Mouse (Mus musculus) midbrain, embryonic 13.5 days (tissue): ENCODE measurements around the gene Stum. TPM values are rescaled to one million over a fixed set of nuclear protein-coding genes. Genes with fewer than 3 reads are reported as not detected.
A peak's percentile ranks its signal among the peaks of the same experiment; 100 is the strongest.

Source experiments
- ATAC-seq: fragments of 200-750 bp; cut with Nextera tagmentation; 2 replicates; pipeline ENCODE4 v1.8.0; 2017; ENCODE audit warnings: mild to moderate bottlenecking, moderate TSS enrichment, moderate library complexity
- H3K27ac ChIP-seq: fragments of 300-500 bp; sonication (generic); 2 replicates; pipeline ENCODE4 v1.5.1; 2015; ENCODE audit warnings: inconsistent platforms, mild to moderate bottlenecking, moderate library complexity
- H3K27me3 ChIP-seq: fragments of 300-500 bp; sonication (generic); 2 replicates; pipeline ENCODE4 v1.6.1; 2015; ENCODE audit warnings: mild to moderate bottlenecking, inconsistent platforms
- H3K36me3 ChIP-seq: fragments of 300-500 bp; sonication (generic); 2 replicates; pipeline ENCODE4 v1.6.1; 2015; ENCODE audit warnings: mild to moderate bottlenecking, inconsistent platforms
- H3K4me1 ChIP-seq: fragments of 300-500 bp; sonication (generic); replicated peaks from 2 replicates; pipeline ENCODE4 v1.6.1; 2015; ENCODE audit warnings: inconsistent platforms
- H3K4me2 ChIP-seq: fragments of 300-500 bp; sonication (generic); replicated peaks from 2 replicates; pipeline ENCODE4 v1.6.1; 2015; ENCODE audit warnings: moderate library complexity, mild to moderate bottlenecking, inconsistent platforms
- H3K4me3 ChIP-seq: fragments of 300-500 bp; sonication (generic); replicated peaks from 2 replicates; pipeline ENCODE4 v1.5.1; 2015; ENCODE audit warnings: mild to moderate bottlenecking, inconsistent platforms
- H3K9ac ChIP-seq: fragments of 300-500 bp; sonication (generic); replicated peaks from 2 replicates; pipeline ENCODE4 v1.6.1; 2015; ENCODE audit warnings: mild to moderate bottlenecking, inconsistent platforms
- H3K9me3 ChIP-seq: fragments of 300-500 bp; sonication (generic); 2 replicates; pipeline ENCODE4 v1.6.1; 2016; ENCODE audit warnings: mild to moderate bottlenecking, inconsistent platforms
- WGBS: fragments of 180-500 bp; shearing (Covaris S2); methylation state at CpG from one replicate; pipeline ENCODE4 v1.1.7; 2015; 5-methylcytosine and 5-hydroxymethylcytosine counted together
- polyA plus RNA-seq: library from polyadenylated mRNA; unstranded; fragments of >200 nt; fragmentation: Nextera tagmentation; extraction: Ambion mirVana; gene quantifications from 2 replicates; pipeline ENCODE4 v1.2.1, GENCODE M21; 2015

The Stum gene
- polyA plus RNA-seq, 1 experiment from 2014 or later: 1.7 TPM

- H3K27ac ChIP-seq: no peak overlapping the region
- H3K27me3 ChIP-seq: no peaks in the 10 kb centered on the region
- H3K4me3 ChIP-seq: no peak overlapping the region
- ATAC-seq: no peak
- no peaks in the 10 kb centered on the region for H3K36me3 ChIP-seq
- 78% methylated on average over 6 of the region's 6 CpGs for WGBS
- H3K9ac ChIP-seq: no peak overlapping the region
- H3K9me3 ChIP-seq: no peaks in the 10 kb centered on the region
- peaks cover 17% of the 10 kb centered on the region for H3K4me1 ChIP-seq
- no peak overlapping the region for H3K4me2 ChIP-seq
These were observed 56.9 kb downstream of the Stum start for GRCm38 (mm10) chr1:180426405-180426804.

- no peak for ATAC-seq
- no peak overlapping the region for H3K4me2 ChIP-seq
- no peaks in the 10 kb centered on the region for H3K36me3 ChIP-seq
- H3K27me3 ChIP-seq: no peaks in the 10 kb centered on the region
- H3K4me3 ChIP-seq: no peak overlapping the region
- no peak overlapping the region for H3K9ac ChIP-seq
- no peak overlapping the region for H3K27ac ChIP-seq
- H3K4me1 ChIP-seq: peaks cover 32% of the 10 kb centered on the region
- WGBS: 90% methylated on average over 3 of the region's 3 CpGs
- no peaks in the 10 kb centered on the region for H3K9me3 ChIP-seq
These were observed 59.4 kb downstream of the Stum start for GRCm38 (mm10) chr1:180423931-180424330.

- Histone ChIP-seq H3K4me2 (no peak overlapping the region), H3K4me1 (peaks cover 31% of the 10 kb centered on the region), H3K36me3 (no peaks in the 10 kb centered on the region), H3K9ac (no peak overlapping the region), H3K4me3 (no peak overlapping the region), H3K27me3 (no peaks in the 10 kb centered on the region), H3K9me3 (no peaks in the 10 kb centered on the region), H3K27ac (no peak overlapping the region)
- 62% methylated on average over 16 of the region's 16 CpGs for WGBS
- ATAC-seq: no peak
These were observed 60.2 kb downstream of the Stum start for GRCm38 (mm10) chr1:180423008-180423639.

GRCm38 (mm10) chr1:180422076-180422828 is 61.1 kb downstream of the Stum start:
- H3K4me2 ChIP-seq: peak overlapping the region; percentile 20; the same call in 1 of the 2 replicates
- WGBS: 29% methylated on average over 11 of the region's 11 CpGs
- no peaks in the 10 kb centered on the region for H3K36me3 ChIP-seq
- no peak overlapping the region for H3K9ac ChIP-seq
- H3K4me1 ChIP-seq: peaks cover 26% of the 10 kb centered on the region
- ATAC-seq: peak; percentile 22
- H3K27me3 ChIP-seq: no peaks in the 10 kb centered on the region
- H3K9me3 ChIP-seq: no peaks in the 10 kb centered on the region
- no peak overlapping the region for H3K27ac ChIP-seq
- H3K4me3 ChIP-seq: no peak overlapping the region

GRCm38 (mm10) chr1:180421165-180421909 is 62.0 kb downstream of the Stum start:
- no peak overlapping the region for H3K27ac ChIP-seq
- ATAC-seq: peak; percentile 51
- no peaks in the 10 kb centered on the region for H3K9me3 ChIP-seq
- no peak overlapping the region for H3K4me3 ChIP-seq
- H3K9ac ChIP-seq: no peak overlapping the region
- H3K4me2 ChIP-seq: peak overlapping the region; percentile 20
- H3K4me1 ChIP-seq: peaks cover 26% of the 10 kb centered on the region
- no peaks in the 10 kb centered on the region for H3K27me3 ChIP-seq
- no peaks in the 10 kb centered on the region for H3K36me3 ChIP-seq
- 54% methylated on average over 25 of the region's 25 CpGs for WGBS

GRCm38 (mm10) chr1:180420496-180421164 is 62.7 kb downstream of the Stum start:
- H3K27me3 ChIP-seq: no peaks in the 10 kb centered on the region
- H3K4me1 ChIP-seq: peaks cover 26% of the 10 kb centered on the region
- H3K36me3 ChIP-seq: no peaks in the 10 kb centered on the region
- H3K27ac ChIP-seq: peak overlapping the region; percentile 8; the same call in 1 of the 2 replicates
- peak; percentile 83 for ATAC-seq
- WGBS: 17% methylated on average over 8 of the region's 8 CpGs
- no peak overlapping the region for H3K4me3 ChIP-seq
- H3K9ac ChIP-seq: no peak overlapping the region
- H3K4me2 ChIP-seq: peak overlapping the region; percentile 20
- no peaks in the 10 kb centered on the region for H3K9me3 ChIP-seq

GRCm38 (mm10) chr1:180419059-180419458 is 64.2 kb downstream of the Stum start:
- H3K4me1 ChIP-seq: peaks cover 26% of the 10 kb centered on the region
- no peak overlapping the region for H3K9ac ChIP-seq
- WGBS: 93% methylated on average over 2 of the region's 2 CpGs
- no peak overlapping the region for H3K4me3 ChIP-seq
- no peak for ATAC-seq
- H3K27me3 ChIP-seq: no peaks in the 10 kb centered on the region
- no peak overlapping the region for H3K27ac ChIP-seq
- H3K36me3 ChIP-seq: no peaks in the 10 kb centered on the region
- no peak overlapping the region for H3K4me2 ChIP-seq
- no peaks in the 10 kb centered on the region for H3K9me3 ChIP-seq

- H3K4me2 ChIP-seq: no peak overlapping the region
- no peaks in the 10 kb centered on the region for H3K27me3 ChIP-seq
- no peak for ATAC-seq
- H3K9ac ChIP-seq: no peak overlapping the region
- H3K4me1 ChIP-seq: peaks cover 22% of the 10 kb centered on the region
- no peak overlapping the region for H3K4me3 ChIP-seq
- H3K9me3 ChIP-seq: no peaks in the 10 kb centered on the region
- no peaks in the 10 kb centered on the region for H3K36me3 ChIP-seq
- H3K27ac ChIP-seq: no peak overlapping the region
- 53% methylated on average over 2 of the region's 2 CpGs for WGBS
These were observed 66.2 kb downstream of the Stum start for GRCm38 (mm10) chr1:180417118-180417517.

GRCm38 (mm10) chr1:180415836-180416235 is 67.5 kb downstream of the Stum start:
- WGBS: 90% methylated on average over 7 of the region's 7 CpGs

GRCm38 (mm10) chr1:180415064-180415463 is 68.2 kb downstream of the Stum start:
- no peak overlapping the region for H3K27ac ChIP-seq
- H3K36me3 ChIP-seq: no peaks in the 10 kb centered on the region
- H3K27me3 ChIP-seq: no peaks in the 10 kb centered on the region
- H3K4me2 ChIP-seq: no peak overlapping the region
- no peak for ATAC-seq
- H3K9ac ChIP-seq: no peak overlapping the region
- H3K9me3 ChIP-seq: no peaks in the 10 kb centered on the region
- WGBS: 64% methylated on average over 4 of the region's 4 CpGs
- peaks cover 1% of the 10 kb centered on the region; the same call in 1 of the 2 replicates for H3K4me1 ChIP-seq
- H3K4me3 ChIP-seq: no peak overlapping the region

More at GRCm38 (mm10) chr1:180415836-180416235, 67.5 kb downstream of the Stum start:
- ATAC-seq: no peak
- Histone ChIP-seq H3K27me3 (no peaks in the 10 kb centered on the region), H3K27ac (no peak overlapping the region), H3K9ac (no peak overlapping the region), H3K9me3 (no peaks in the 10 kb centered on the region), H3K4me3 (no peak overlapping the region), H3K36me3 (no peaks in the 10 kb centered on the region), H3K4me1 (peaks cover 9% of the 10 kb centered on the region), H3K4me2 (no peak overlapping the region)

- ATAC-seq: no peak
- Histone ChIP-seq H3K4me2 (no peak overlapping the region), H3K9ac (no peak overlapping the region), H3K4me3 (no peak overlapping the region), H3K4me1 (0 out of 2 replicates have a peak, but pooled peaks cover 4% of the 10 kb centered on the region), H3K27ac (no peak overlapping the region), H3K36me3 (no peaks in the 10 kb centered on the region), H3K9me3 (no peaks in the 10 kb centered on the region), H3K27me3 (no peaks in the 10 kb centered on the region)
- 74% methylated on average over 7 of the region's 7 CpGs for WGBS
These were observed 73.0 kb downstream of the Stum start for GRCm38 (mm10) chr1:180410306-180410705.
